Mouse (Mus musculus): ENCODE data around the gene Cmss1.

Gene Cmss1

GRCm38 (mm10) chr16:57439206-57439605 lies 167.5 kb downstream of the Cmss1 start:
- in situ Hi-C loops (cut with MboI; ENCODE audit: unreplicated experiment in 2 of 2), result no loop called here

- in situ Hi-C loops (cut with MboI; ENCODE audit: unreplicated experiment in 2 of 2), result no loop called here
These were observed 168.4 kb downstream of the Cmss1 start for GRCm38 (mm10) chr16:57438288-57438685.

GRCm38 (mm10) chr16:57437523-57438287 lies 169.0 kb downstream of the Cmss1 start:
- in situ Hi-C loops (cut with MboI; ENCODE audit: unreplicated experiment in 2 of 2), result no loop called here

- in situ Hi-C loops (cut with MboI; ENCODE audit: unreplicated experiment in 2 of 2), result loop anchor here in 1 of 2 experiments (5.0 kb wide), 1 partner anchor 33 kb away; no protein-coding TSS in a partner anchor
These were observed 172.0 kb downstream of the Cmss1 start for GRCm38 (mm10) chr16:57434640-57435039.

- in situ Hi-C loops (cut with MboI; ENCODE audit: unreplicated experiment in 2 of 2), result loop anchor here in 1 of 2 experiments (5.0 kb wide), 1 partner anchor 34 kb away; no protein-coding TSS in a partner anchor
These were observed 173.0 kb downstream of the Cmss1 start for GRCm38 (mm10) chr16:57433671-57434070.

GRCm38 (mm10) chr16:57433173-57433572 lies 173.5 kb downstream of the Cmss1 start:
- in situ Hi-C loops (cut with MboI; ENCODE audit: unreplicated experiment in 2 of 2), result loop anchor here in 1 of 2 experiments (5.0 kb wide), 1 partner anchor 34 kb away; no protein-coding TSS in a partner anchor

- in situ Hi-C loops (cut with MboI; ENCODE audit: unreplicated experiment in 2 of 2), result loop anchor here in 1 of 2 experiments (5.0 kb wide), 1 partner anchor 36 kb away; no protein-coding TSS in a partner anchor
These were observed 175.4 kb downstream of the Cmss1 start for GRCm38 (mm10) chr16:57431294-57431693.

- in situ Hi-C loops (cut with MboI; ENCODE audit: unreplicated experiment in 2 of 2), result no loop called here
These were observed 177.7 kb downstream of the Cmss1 start for GRCm38 (mm10) chr16:57428977-57429376.

GRCm38 (mm10) chr16:57427516-57428285 lies 179.0 kb downstream of the Cmss1 start:
- in situ Hi-C loops (cut with MboI; ENCODE audit: unreplicated experiment in 2 of 2), result no loop called here

GRCm38 (mm10) chr16:57426680-57427079 lies 180.0 kb downstream of the Cmss1 start:
- in situ Hi-C loops (cut with MboI; ENCODE audit: unreplicated experiment in 2 of 2), result no loop called here

GRCm38 (mm10) chr16:57423001-57423800 lies 183.5 kb downstream of the Cmss1 start:
- in situ Hi-C loops (cut with MboI; ENCODE audit: unreplicated experiment in 2 of 2), result loop anchor here in 1 of 2 experiments (5.0 to 25.0 kb wide), 2 partner anchors 129 to 314 kb away; no protein-coding TSS in a partner anchor

- in situ Hi-C loops (cut with MboI; ENCODE audit: unreplicated experiment in 2 of 2), result loop anchor here in 1 of 2 experiments (5.0 to 25.0 kb wide), 2 partner anchors 130 to 315 kb away; no protein-coding TSS in a partner anchor
These were observed 184.8 kb downstream of the Cmss1 start for GRCm38 (mm10) chr16:57421680-57422417.

GRCm38 (mm10) chr16:57420773-57421556 lies 185.7 kb downstream of the Cmss1 start:
- in situ Hi-C loops (cut with MboI; ENCODE audit: unreplicated experiment in 2 of 2), result loop anchor here in 1 of 2 experiments (5.0 to 25.0 kb wide), 2 partner anchors 131 to 316 kb away; no protein-coding TSS in a partner anchor

GRCm38 (mm10) chr16:57419881-57420280 lies 186.8 kb downstream of the Cmss1 start:
- in situ Hi-C loops (cut with MboI; ENCODE audit: unreplicated experiment in 2 of 2), result loop anchor here in 1 of 2 experiments (5.0 to 25.0 kb wide), 2 partner anchors 132 to 317 kb away; no protein-coding TSS in a partner anchor

- in situ Hi-C loops (cut with MboI; ENCODE audit: unreplicated experiment in 2 of 2), result loop anchor here in 1 of 2 experiments (25.0 kb wide), 1 partner anchor 318 kb away; no protein-coding TSS in a partner anchor
These were observed 187.3 kb downstream of the Cmss1 start for GRCm38 (mm10) chr16:57419332-57419731.

GRCm38 (mm10) chr16:57417955-57418354 lies 188.7 kb downstream of the Cmss1 start:
- in situ Hi-C loops (cut with MboI; ENCODE audit: unreplicated experiment in 2 of 2), result loop anchor here in 1 of 2 experiments (25.0 kb wide), 1 partner anchor 319 kb away; no protein-coding TSS in a partner anchor

- in situ Hi-C loops (cut with MboI; ENCODE audit: unreplicated experiment in 2 of 2), result loop anchor here in 1 of 2 experiments (25.0 kb wide), 1 partner anchor 320 kb away; no protein-coding TSS in a partner anchor
These were observed 189.6 kb downstream of the Cmss1 start for GRCm38 (mm10) chr16:57417017-57417416.

- in situ Hi-C loops (cut with MboI; ENCODE audit: unreplicated experiment in 2 of 2), result loop anchor here in 1 of 2 experiments (25.0 kb wide), 1 partner anchor 321 kb away; no protein-coding TSS in a partner anchor
These were observed 190.6 kb downstream of the Cmss1 start for GRCm38 (mm10) chr16:57416049-57416448.

Measured in v-Abl transformed pro-B cells (cell line).